Mouse (Mus musculus): Measurements from ENCODE around the gene Polr2f. TPM values are rescaled to one million over a fixed set of nuclear protein-coding genes. Genes with fewer than 3 reads are reported as not detected.

Gene Polr2f
- 351 and 426 TPM in 2 replicates for polyA plus RNA-seq (2016; fragmentation: Nextera tagmentation; extraction: Ambion mirVana)

GRCm38 (mm10) chr15:79140866-79141565 lies at the start of gene Polr2f, which contains the start of gene 1700088E04Rik:
Gene Polr2f (plus strand): TSS chr15:79141009.
Gene 1700088E04Rik (minus strand): TSS chr15:79141253.
- WGBS: under 1% methylated on average over 57 of the region's 57 CpGs
- DNase-seq (ENCODE audit: low spot score): peak; percentile 98
- Histone ChIP-seq H3K36me3 (peaks cover 29% of the 10 kb centered on the region), H3K4me3 (peak within 1 kb of the TSS; percentile 98), H3K4me1 (peaks cover 22% of the 10 kb centered on the region), H3K9me3 (replicated peaks) (no peaks in the 10 kb centered on the region), H3K27ac (peak within 1 kb of the TSS; percentile 86), H3K27me3 (ENCODE audit: low read depth, poor library complexity, severe bottlenecking) (no peaks in the 10 kb centered on the region)

- H3K4me3 ChIP-seq: no peak overlapping the region
- 92% methylated on average over 6 of the region's 6 CpGs for WGBS
- H3K27me3 ChIP-seq (ENCODE audit: low read depth, poor library complexity, severe bottlenecking): no peaks in the 10 kb centered on the region
- H3K4me1 ChIP-seq: peaks cover 1% of the 10 kb centered on the region; the same call in 1 of the 2 replicates
- H3K27ac ChIP-seq: no peak overlapping the region
- peaks cover 90% of the 10 kb centered on the region for H3K36me3 ChIP-seq
- no peak for DNase-seq (ENCODE audit: low spot score)
- H3K9me3 ChIP-seq (replicated peaks): no peaks in the 10 kb centered on the region
Measured at GRCm38 (mm10) chr15:79092284-79092683, 48.5 kb upstream of the Polr2f start.

- no peaks in the 10 kb centered on the region for H3K9me3 ChIP-seq (replicated peaks)
- no peak overlapping the region for H3K27ac ChIP-seq
- WGBS: 82% methylated on average over 7 of the region's 7 CpGs
- no peak overlapping the region for H3K4me3 ChIP-seq
- peaks cover 82% of the 10 kb centered on the region for H3K36me3 ChIP-seq
- no peak for DNase-seq (ENCODE audit: low spot score)
- no peaks in the 10 kb centered on the region for H3K27me3 ChIP-seq (ENCODE audit: low read depth, poor library complexity, severe bottlenecking)
- H3K4me1 ChIP-seq: peaks cover 11% of the 10 kb centered on the region; the same call in 1 of the 2 replicates
Measured at GRCm38 (mm10) chr15:79093083-79093839, 47.5 kb upstream of the Polr2f start.

- H3K9me3 ChIP-seq (replicated peaks): no peaks in the 10 kb centered on the region
- no peak overlapping the region for H3K4me3 ChIP-seq
- peaks cover 26% of the 10 kb centered on the region for H3K4me1 ChIP-seq
- H3K27ac ChIP-seq: no peak overlapping the region
- no peak for DNase-seq (ENCODE audit: low spot score)
- no peaks in the 10 kb centered on the region for H3K27me3 ChIP-seq (ENCODE audit: low read depth, poor library complexity, severe bottlenecking)
- peaks cover 60% of the 10 kb centered on the region for H3K36me3 ChIP-seq
- WGBS: 89% methylated on average over 5 of the region's 5 CpGs
Measured at GRCm38 (mm10) chr15:79095483-79095882, 45.3 kb upstream of the Polr2f start.

GRCm38 (mm10) chr15:79096556-79096955 lies 44.3 kb upstream of the Polr2f start:
- Histone ChIP-seq H3K4me1 (peaks cover 33% of the 10 kb centered on the region), H3K27ac (no peak overlapping the region), H3K4me3 (no peak overlapping the region), H3K36me3 (peaks cover 49% of the 10 kb centered on the region), H3K27me3 (ENCODE audit: low read depth, poor library complexity, severe bottlenecking) (no peaks in the 10 kb centered on the region), H3K9me3 (replicated peaks) (no peaks in the 10 kb centered on the region)
- 78% methylated on average over 3 of the region's 3 CpGs for WGBS
- no peak for DNase-seq (ENCODE audit: low spot score)

GRCm38 (mm10) chr15:79097135-79097534 lies 43.7 kb upstream of the Polr2f start:
- H3K9me3 ChIP-seq (replicated peaks): no peaks in the 10 kb centered on the region
- peaks cover 37% of the 10 kb centered on the region for H3K4me1 ChIP-seq
- no peak overlapping the region for H3K4me3 ChIP-seq
- no peak for DNase-seq (ENCODE audit: low spot score)
- H3K27ac ChIP-seq: no peak overlapping the region
- no peaks in the 10 kb centered on the region for H3K27me3 ChIP-seq (ENCODE audit: low read depth, poor library complexity, severe bottlenecking)
- 31% methylated on average over 2 of the region's 2 CpGs for WGBS
- H3K36me3 ChIP-seq: peaks cover 43% of the 10 kb centered on the region

- Histone ChIP-seq H3K36me3 (peaks cover 38% of the 10 kb centered on the region), H3K4me3 (no peak overlapping the region), H3K27me3 (ENCODE audit: low read depth, poor library complexity, severe bottlenecking) (no peaks in the 10 kb centered on the region), H3K4me1 (peaks cover 37% of the 10 kb centered on the region), H3K27ac (no peak overlapping the region), H3K9me3 (replicated peaks) (no peaks in the 10 kb centered on the region)
- no peak for DNase-seq (ENCODE audit: low spot score)
- 55% methylated on average over 6 of the region's 6 CpGs for WGBS
Measured at GRCm38 (mm10) chr15:79097611-79098025, 43.2 kb upstream of the Polr2f start.

GRCm38 (mm10) chr15:79098220-79098619 lies 42.6 kb upstream of the Polr2f start:
- 63% methylated on average over 5 of the region's 5 CpGs for WGBS
- Histone ChIP-seq H3K27me3 (ENCODE audit: low read depth, poor library complexity, severe bottlenecking) (no peaks in the 10 kb centered on the region), H3K9me3 (replicated peaks) (no peaks in the 10 kb centered on the region), H3K4me1 (peaks cover 37% of the 10 kb centered on the region), H3K36me3 (peaks cover 32% of the 10 kb centered on the region), H3K27ac (peak overlapping the region; percentile 7; the same call in 1 of the 2 replicates), H3K4me3 (no peak overlapping the region)
- no peak for DNase-seq (ENCODE audit: low spot score)

- peak overlapping the region; percentile 50; the same call in 1 of the 2 replicates for H3K27ac ChIP-seq
- peaks cover 37% of the 10 kb centered on the region for H3K4me1 ChIP-seq
- DNase-seq (ENCODE audit: low spot score): no peak
Measured at GRCm38 (mm10) chr15:79098868-79099267, 41.9 kb upstream of the Polr2f start.

GRCm38 (mm10) chr15:79099456-79099855 lies 41.4 kb upstream of the Polr2f start:
- Histone ChIP-seq H3K4me3 (no peak overlapping the region), H3K27me3 (ENCODE audit: low read depth, poor library complexity, severe bottlenecking) (no peaks in the 10 kb centered on the region), H3K36me3 (peaks cover 20% of the 10 kb centered on the region), H3K27ac (peak overlapping the region; percentile 50), H3K4me1 (peaks cover 37% of the 10 kb centered on the region), H3K9me3 (replicated peaks) (no peaks in the 10 kb centered on the region)
- 68% methylated on average over 4 of the region's 4 CpGs for WGBS
- no peak for DNase-seq (ENCODE audit: low spot score)

More at GRCm38 (mm10) chr15:79098868-79099267, 41.9 kb upstream of the Polr2f start:
- 60% methylated on average over 7 of the region's 7 CpGs for WGBS
- H3K9me3 ChIP-seq (replicated peaks): no peaks in the 10 kb centered on the region
- H3K36me3 ChIP-seq: peaks cover 26% of the 10 kb centered on the region
- H3K4me3 ChIP-seq: no peak overlapping the region
- no peaks in the 10 kb centered on the region for H3K27me3 ChIP-seq (ENCODE audit: low read depth, poor library complexity, severe bottlenecking)

- Histone ChIP-seq H3K27me3 (ENCODE audit: low read depth, poor library complexity, severe bottlenecking) (no peaks in the 10 kb centered on the region), H3K9me3 (replicated peaks) (no peaks in the 10 kb centered on the region), H3K4me1 (peaks cover 37% of the 10 kb centered on the region), H3K27ac (no peak overlapping the region), H3K4me3 (no peak overlapping the region), H3K36me3 (peaks cover 10% of the 10 kb centered on the region)
- no peak for DNase-seq (ENCODE audit: low spot score)
- WGBS: 84% methylated on average over 4 of the region's 4 CpGs
Measured at GRCm38 (mm10) chr15:79100391-79100790, 40.4 kb upstream of the Polr2f start.

- H3K4me3 ChIP-seq: no peak overlapping the region
- peaks cover 37% of the 10 kb centered on the region for H3K4me1 ChIP-seq
- H3K27me3 ChIP-seq (ENCODE audit: low read depth, poor library complexity, severe bottlenecking): no peaks in the 10 kb centered on the region
- no peak overlapping the region; the same call in 1 of the 2 replicates for H3K27ac ChIP-seq
- no peak for DNase-seq (ENCODE audit: low spot score)
- no peaks in the 10 kb centered on the region for H3K36me3 ChIP-seq
- H3K9me3 ChIP-seq (replicated peaks): no peaks in the 10 kb centered on the region
Measured at GRCm38 (mm10) chr15:79101531-79101930, 39.3 kb upstream of the Polr2f start.

- H3K36me3 ChIP-seq: no peaks in the 10 kb centered on the region
- peaks cover 39% of the 10 kb centered on the region for H3K4me1 ChIP-seq
- no peak overlapping the region for H3K27ac ChIP-seq
- no peaks in the 10 kb centered on the region for H3K9me3 ChIP-seq (replicated peaks)
- no peaks in the 10 kb centered on the region for H3K27me3 ChIP-seq (ENCODE audit: low read depth, poor library complexity, severe bottlenecking)
- WGBS: 78% methylated on average over 10 of the region's 10 CpGs
- DNase-seq (ENCODE audit: low spot score): no peak
- no peak overlapping the region for H3K4me3 ChIP-seq
Measured at GRCm38 (mm10) chr15:79103264-79103663, 37.5 kb upstream of the Polr2f start.
